Mouse (Mus musculus): ENCODE results near the gene Gsap.
"Not testable (repeated sequence)": the region's sequence is repeated elsewhere in the genome, so short reads cannot be mapped to it uniquely, and the experiment has no call there.

Gene Gsap

GRCm38 (mm10) chr5:21175132-21176112 lies 10.6 kb upstream of the Gsap start:
- in situ Hi-C loops (cut with MboI; ENCODE audit: low sequenced_read_pairs): no loop called here

- in situ Hi-C loops (cut with MboI; ENCODE audit: low sequenced_read_pairs): no loop called here
Observed at GRCm38 (mm10) chr5:21179496-21179895, 6.6 kb upstream of the Gsap start.

- in situ Hi-C loops (cut with MboI; ENCODE audit: low sequenced_read_pairs): not testable (repeated sequence)
Observed at GRCm38 (mm10) chr5:21183046-21183445, 3.0 kb upstream of the Gsap start.

- in situ Hi-C loops (cut with MboI; ENCODE audit: low sequenced_read_pairs): no loop called here
Observed at GRCm38 (mm10) chr5:21186821-21187220, 766 bp downstream of the Gsap start.

- in situ Hi-C loops (cut with MboI; ENCODE audit: low sequenced_read_pairs): no loop called here
Observed at GRCm38 (mm10) chr5:21188435-21188834, 2.4 kb downstream of the Gsap start.

- in situ Hi-C loops (cut with MboI; ENCODE audit: low sequenced_read_pairs): no loop called here
Observed at GRCm38 (mm10) chr5:21189036-21189435, 3.0 kb downstream of the Gsap start.

- in situ Hi-C loops (cut with MboI; ENCODE audit: low sequenced_read_pairs): no loop called here
Observed at GRCm38 (mm10) chr5:21189460-21189859, 3.4 kb downstream of the Gsap start.

- in situ Hi-C loops (cut with MboI; ENCODE audit: low sequenced_read_pairs): no loop called here
Observed at GRCm38 (mm10) chr5:21203504-21203903, 17.4 kb downstream of the Gsap start.

- in situ Hi-C loops (cut with MboI; ENCODE audit: low sequenced_read_pairs): no loop called here
Observed at GRCm38 (mm10) chr5:21204157-21204556, 18.1 kb downstream of the Gsap start.

- in situ Hi-C loops (cut with MboI; ENCODE audit: low sequenced_read_pairs): no loop called here
Observed at GRCm38 (mm10) chr5:21206014-21206413, 20.0 kb downstream of the Gsap start.

GRCm38 (mm10) chr5:21211406-21211805 lies 25.4 kb downstream of the Gsap start:
- in situ Hi-C loops (cut with MboI; ENCODE audit: low sequenced_read_pairs): no loop called here

GRCm38 (mm10) chr5:21212933-21213332 lies 26.9 kb downstream of the Gsap start:
- in situ Hi-C loops (cut with MboI; ENCODE audit: low sequenced_read_pairs): no loop called here

- in situ Hi-C loops (cut with MboI; ENCODE audit: low sequenced_read_pairs): no loop called here
Observed at GRCm38 (mm10) chr5:21213801-21214200, 27.7 kb downstream of the Gsap start.

- in situ Hi-C loops (cut with MboI; ENCODE audit: low sequenced_read_pairs): no loop called here
Observed at GRCm38 (mm10) chr5:21217453-21218294, 31.6 kb downstream of the Gsap start.

GRCm38 (mm10) chr5:21232876-21233275 lies 46.8 kb downstream of the Gsap start:
- in situ Hi-C loops (cut with MboI; ENCODE audit: low sequenced_read_pairs): no loop called here

GRCm38 (mm10) chr5:21244575-21244974 lies 58.5 kb downstream of the Gsap start:
- in situ Hi-C loops (cut with MboI; ENCODE audit: low sequenced_read_pairs): no loop called here

- in situ Hi-C loops (cut with MboI; ENCODE audit: low sequenced_read_pairs): no loop called here
Observed at GRCm38 (mm10) chr5:21245241-21245640, 59.2 kb downstream of the Gsap start.

GRCm38 (mm10) chr5:21246794-21247193 lies 60.7 kb downstream of the Gsap start:
- in situ Hi-C loops (cut with MboI; ENCODE audit: low sequenced_read_pairs): no loop called here

GRCm38 (mm10) chr5:21247916-21248315 lies 61.9 kb downstream of the Gsap start:
- in situ Hi-C loops (cut with MboI; ENCODE audit: low sequenced_read_pairs): no loop called here

- in situ Hi-C loops (cut with MboI; ENCODE audit: low sequenced_read_pairs): no loop called here
Observed at GRCm38 (mm10) chr5:21248834-21249233, 62.8 kb downstream of the Gsap start.

- in situ Hi-C loops (cut with MboI; ENCODE audit: low sequenced_read_pairs): no loop called here
Observed at GRCm38 (mm10) chr5:21254731-21255525, 68.9 kb downstream of the Gsap start.
